Mouse (Mus musculus): ENCODE data around the gene Zfp13. TPM values are rescaled to one million over a fixed set of nuclear protein-coding genes. Genes with fewer than 3 reads are reported as not detected.

Zfp13 gene
- polyA plus RNA-seq, 1 experiment from 2014 or later = 25.5 TPM

DNA sequence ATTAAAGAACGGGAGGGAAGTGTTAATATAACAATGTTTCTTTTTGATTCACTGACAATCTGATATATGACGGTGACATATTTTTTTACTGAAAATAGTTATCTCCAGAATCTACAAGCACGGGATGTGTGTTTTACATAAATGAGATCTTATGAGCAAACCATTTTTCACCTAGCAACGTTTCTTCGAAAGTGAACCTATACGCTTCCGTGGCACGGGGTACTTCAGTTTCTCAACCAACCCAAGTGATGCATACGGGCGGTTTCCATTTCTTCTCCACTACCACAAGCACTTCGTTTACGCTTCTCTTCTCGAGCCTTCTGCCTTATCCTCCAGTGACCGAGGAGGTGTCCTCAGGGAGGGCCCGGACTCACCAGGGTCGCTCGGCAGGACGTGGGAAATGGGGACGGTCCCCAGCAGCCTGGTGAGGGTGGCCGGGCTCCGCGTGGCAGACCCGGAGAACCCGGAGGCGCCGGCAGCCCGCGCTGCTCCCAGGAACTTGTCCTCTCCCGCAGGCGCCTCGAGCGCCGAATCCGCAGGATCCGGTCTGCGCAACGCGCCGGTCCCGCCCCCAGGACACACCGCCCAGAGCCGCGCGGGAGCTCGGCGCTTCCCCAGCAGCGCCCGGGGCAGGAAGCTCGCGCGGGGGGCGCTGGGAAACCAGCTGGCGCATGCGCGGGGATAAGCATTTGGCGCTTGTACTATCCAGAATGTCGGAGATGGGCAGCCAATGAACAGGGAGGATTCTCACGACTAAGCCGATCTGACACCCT is 35.5 kb downstream of the Zfp13 start, which contains the start of gene Zfp213:
TSS of gene Zfp213 (minus strand) at position 644 of the 773 bp plus-strand sequence.
- H3K4me3 ChIP-seq (replicated peaks) = peak within 1 kb of the TSS; percentile 78
- under 1% methylated on average over 59 of the region's 59 CpGs for WGBS
- H3K27ac ChIP-seq = peak within 1 kb of the TSS; percentile 93
- H3K4me1 ChIP-seq (replicated peaks) = peaks cover 13% of the 10 kb centered on the region
- peak within 1 kb of the TSS; percentile 57 for H3K4me2 ChIP-seq
- no peaks in the 10 kb centered on the region for H3K9me3 ChIP-seq
- H3K27me3 ChIP-seq = no peaks in the 10 kb centered on the region
- H3K9ac ChIP-seq (replicated peaks) = peak within 1 kb of the TSS; percentile 89
- H3K36me3 ChIP-seq = peaks cover 32% of the 10 kb centered on the region
- peak; percentile 92 for ATAC-seq (ENCODE audit: insufficient number of reproducible peaks, insufficient read depth, low FRiP score, low TSS enrichment, low read depth)

DNA sequence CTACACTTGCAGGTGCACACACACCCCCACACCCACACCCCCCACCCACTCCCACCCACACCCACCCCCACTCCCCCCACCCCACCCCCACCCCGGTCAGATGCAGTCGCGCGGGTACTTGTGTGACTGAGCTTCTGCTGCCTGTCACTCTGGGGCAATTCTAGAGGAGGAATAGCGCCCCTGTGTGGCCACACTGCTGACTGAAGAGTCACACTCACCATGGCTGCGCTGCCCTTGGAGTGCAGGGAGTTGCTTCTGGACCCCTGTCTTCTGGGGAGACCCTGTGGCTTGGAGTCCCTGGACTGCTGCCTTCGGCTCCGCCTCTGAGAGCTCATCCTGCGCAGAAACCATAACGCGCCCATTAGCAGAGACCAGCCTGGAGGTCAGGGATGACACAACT is 39.5 kb downstream of the Zfp13 start:
- 61% methylated on average over 11 of the region's 11 CpGs for WGBS
- no peak for ATAC-seq (ENCODE audit: insufficient number of reproducible peaks, insufficient read depth, low FRiP score, low TSS enrichment, low read depth)
- Histone ChIP-seq H3K27me3 (no peaks in the 10 kb centered on the region), H3K36me3 (peaks cover 72% of the 10 kb centered on the region), H3K4me2 (no peak overlapping the region), H3K27ac (no peak overlapping the region), H3K9ac (replicated peaks) (no peak overlapping the region), H3K4me3 (replicated peaks) (no peak overlapping the region), H3K9me3 (no peaks in the 10 kb centered on the region), H3K4me1 (replicated peaks) (peaks cover 7% of the 10 kb centered on the region)

GRCm38 (mm10) chr17:23555243-23555916 is 43.9 kb downstream of the Zfp13 start:
- 81% methylated on average over 7 of the region's 7 CpGs for WGBS
- H3K4me1 ChIP-seq (replicated peaks) = peaks cover 8% of the 10 kb centered on the region
- no peaks in the 10 kb centered on the region for H3K27me3 ChIP-seq
- 0 out of 2 replicates have a peak overlapping the region, but pooled peaks have one; percentile 31 for H3K9ac ChIP-seq (replicated peaks)
- no peak overlapping the region for H3K27ac ChIP-seq
- no peak overlapping the region for H3K4me3 ChIP-seq (replicated peaks)
- no peaks in the 10 kb centered on the region for H3K9me3 ChIP-seq
- H3K4me2 ChIP-seq = no peak overlapping the region
- peaks cover 64% of the 10 kb centered on the region for H3K36me3 ChIP-seq
- no peak for ATAC-seq (ENCODE audit: insufficient number of reproducible peaks, insufficient read depth, low FRiP score, low TSS enrichment, low read depth)

DNA sequence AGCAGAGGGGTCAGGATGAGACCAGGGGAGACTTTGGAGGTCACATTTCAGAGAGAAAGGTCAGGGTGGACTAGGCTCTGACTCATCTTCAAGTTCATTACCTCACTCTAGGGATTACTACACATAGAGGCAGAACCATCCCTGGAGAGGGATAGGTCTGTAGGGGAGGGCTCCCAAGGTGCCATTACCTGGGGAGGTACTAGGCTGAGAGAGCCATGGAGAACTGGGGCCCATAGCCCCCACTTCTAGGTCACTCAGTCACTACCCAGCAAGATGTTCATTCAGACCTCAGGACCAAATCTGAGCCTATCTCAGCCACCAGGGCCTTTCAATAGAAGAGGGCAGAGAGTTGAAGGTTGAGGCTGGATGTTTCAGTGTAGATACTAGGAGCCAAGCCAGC is 45.0 kb downstream of the Zfp13 start:
- H3K36me3 ChIP-seq = peaks cover 53% of the 10 kb centered on the region
- no peak overlapping the region for H3K9ac ChIP-seq (replicated peaks)
- no peaks in the 10 kb centered on the region for H3K9me3 ChIP-seq
- H3K27ac ChIP-seq = no peak overlapping the region
- peaks cover 8% of the 10 kb centered on the region for H3K4me1 ChIP-seq (replicated peaks)
- H3K4me3 ChIP-seq (replicated peaks) = no peak overlapping the region
- ATAC-seq (ENCODE audit: insufficient number of reproducible peaks, insufficient read depth, low FRiP score, low TSS enrichment, low read depth) = no peak
- H3K4me2 ChIP-seq = no peak overlapping the region
- H3K27me3 ChIP-seq = no peaks in the 10 kb centered on the region

GRCm38 (mm10) chr17:23553634-23554120 is 45.6 kb downstream of the Zfp13 start:
- Histone ChIP-seq H3K4me3 (replicated peaks) (no peak overlapping the region), H3K27ac (no peak overlapping the region), H3K4me2 (no peak overlapping the region), H3K27me3 (no peaks in the 10 kb centered on the region), H3K4me1 (replicated peaks) (peaks cover 8% of the 10 kb centered on the region), H3K9ac (replicated peaks) (no peak overlapping the region), H3K36me3 (peaks cover 47% of the 10 kb centered on the region), H3K9me3 (no peaks in the 10 kb centered on the region)
- WGBS = 50% methylated on average over 1 of the region's 1 CpGs
- ATAC-seq (ENCODE audit: insufficient number of reproducible peaks, insufficient read depth, low FRiP score, low TSS enrichment, low read depth) = no peak

GRCm38 (mm10) chr17:23552896-23553633 is 46.2 kb downstream of the Zfp13 start:
- no peaks in the 10 kb centered on the region for H3K27me3 ChIP-seq
- no peaks in the 10 kb centered on the region for H3K9me3 ChIP-seq
- peaks cover 41% of the 10 kb centered on the region for H3K36me3 ChIP-seq
- no peak overlapping the region for H3K27ac ChIP-seq
- WGBS = 88% methylated on average over 8 of the region's 8 CpGs
- peaks cover 8% of the 10 kb centered on the region for H3K4me1 ChIP-seq (replicated peaks)
- no peak overlapping the region for H3K9ac ChIP-seq (replicated peaks)
- ATAC-seq (ENCODE audit: insufficient number of reproducible peaks, insufficient read depth, low FRiP score, low TSS enrichment, low read depth) = no peak
- H3K4me2 ChIP-seq = no peak overlapping the region
- no peak overlapping the region for H3K4me3 ChIP-seq (replicated peaks)

GRCm38 (mm10) chr17:23551963-23552362 is 47.3 kb downstream of the Zfp13 start:
- Histone ChIP-seq H3K27me3 (no peaks in the 10 kb centered on the region), H3K9me3 (no peaks in the 10 kb centered on the region), H3K4me2 (no peak overlapping the region), H3K36me3 (peaks cover 30% of the 10 kb centered on the region), H3K4me3 (replicated peaks) (no peak overlapping the region), H3K9ac (replicated peaks) (no peak overlapping the region), H3K4me1 (replicated peaks) (peaks cover 8% of the 10 kb centered on the region), H3K27ac (no peak overlapping the region)
- no peak for ATAC-seq (ENCODE audit: insufficient number of reproducible peaks, insufficient read depth, low FRiP score, low TSS enrichment, low read depth)
- 71% methylated on average over 4 of the region's 5 CpGs for WGBS

DNA sequence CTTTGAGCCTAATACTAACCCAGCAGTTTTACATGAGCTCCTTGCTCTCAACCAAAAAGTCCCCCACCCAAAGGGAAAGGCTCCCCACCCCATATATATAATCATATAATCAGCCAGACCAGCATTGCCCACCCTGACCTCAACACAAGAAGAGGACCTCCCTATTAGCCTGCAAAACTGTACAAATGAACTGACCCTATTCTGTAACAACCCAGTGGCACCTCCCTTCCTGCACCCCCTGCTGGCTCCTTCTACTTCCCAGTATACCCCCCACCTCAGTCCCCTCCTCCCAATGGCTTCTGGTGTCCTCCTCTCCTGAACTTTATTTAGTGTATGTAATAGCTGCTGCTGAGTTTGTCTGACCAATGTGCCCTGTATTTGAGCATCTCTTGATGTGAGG is 47.9 kb downstream of the Zfp13 start:
- Histone ChIP-seq H3K27me3 (no peaks in the 10 kb centered on the region), H3K36me3 (peaks cover 24% of the 10 kb centered on the region), H3K4me2 (peak overlapping the region; percentile 74), H3K4me1 (replicated peaks) (peaks cover 8% of the 10 kb centered on the region), H3K9me3 (no peaks in the 10 kb centered on the region), H3K9ac (replicated peaks) (no peak overlapping the region; the same call in 1 of the 2 replicates), H3K4me3 (replicated peaks) (peak overlapping the region; percentile 57), H3K27ac (no peak overlapping the region)
- no peak for ATAC-seq (ENCODE audit: insufficient number of reproducible peaks, insufficient read depth, low FRiP score, low TSS enrichment, low read depth)

- no peak for ATAC-seq (ENCODE audit: insufficient number of reproducible peaks, insufficient read depth, low FRiP score, low TSS enrichment, low read depth)
- Histone ChIP-seq H3K27ac (peak overlapping the region; percentile 59), H3K4me3 (replicated peaks) (peak overlapping the region; percentile 57), H3K4me2 (peak overlapping the region; percentile 74), H3K9ac (replicated peaks) (peak overlapping the region; percentile 45), H3K9me3 (no peaks in the 10 kb centered on the region), H3K36me3 (peaks cover 19% of the 10 kb centered on the region), H3K4me1 (replicated peaks) (peaks cover 8% of the 10 kb centered on the region), H3K27me3 (no peaks in the 10 kb centered on the region)
- WGBS = under 1% methylated on average over 15 of the region's 15 CpGs
Observed at GRCm38 (mm10) chr17:23550856-23551255, 48.4 kb downstream of the Zfp13 start.

- Histone ChIP-seq H3K9me3 (no peaks in the 10 kb centered on the region), H3K4me3 (replicated peaks) (peak overlapping the region; percentile 57), H3K36me3 (peaks cover 13% of the 10 kb centered on the region), H3K27ac (peak overlapping the region; percentile 59), H3K9ac (replicated peaks) (peak overlapping the region; percentile 45), H3K4me2 (peak overlapping the region; percentile 74), H3K4me1 (replicated peaks) (peaks cover 8% of the 10 kb centered on the region), H3K27me3 (no peaks in the 10 kb centered on the region)
- whole genome bisulfite sequencing = under 1% methylated on average over 22 of the region's 22 CpGs
- ATAC-seq (ENCODE audit: insufficient number of reproducible peaks, insufficient read depth, low FRiP score, low TSS enrichment, low read depth) = peak; percentile 64
Observed at GRCm38 (mm10) chr17:23550188-23550791, 49.0 kb downstream of the Zfp13 start.
